Mouse (Mus musculus): Measurements from ENCODE around the gene Ttll7.

DNA sequence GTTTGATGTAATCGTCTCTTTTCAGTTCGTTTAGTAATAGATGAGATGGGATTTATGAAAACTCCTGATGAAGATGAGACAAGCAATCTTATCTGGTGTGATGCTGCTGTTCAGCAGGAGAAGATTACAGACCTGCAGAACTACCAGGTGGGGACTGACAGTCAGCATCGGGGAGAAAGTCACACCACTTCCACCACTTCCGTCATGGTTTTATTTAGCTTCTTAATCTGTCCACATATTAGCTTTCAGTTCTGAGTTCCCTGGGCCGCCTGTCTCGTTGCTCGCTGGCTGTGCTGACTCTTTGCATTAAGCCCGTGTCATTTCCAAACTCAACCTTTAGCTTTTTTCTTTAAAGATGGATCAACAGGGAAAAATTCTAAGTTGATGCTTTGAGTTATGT, 44.4 kb downstream of the Ttll7 start:
- TF ChIP-seq CTCF (IDR thresholded peaks at IDR 0.05; ENCODE audit: borderline replicate concordance, extremely low read depth, insufficient read depth, insufficient read length) (no peak), POLR2A (IDR thresholded peaks at IDR 0.05; ENCODE audit: borderline replicate concordance, extremely low read depth, insufficient read depth, insufficient read length, poor library complexity, severe bottlenecking) (no peak)

Data from brain, embryonic 14.5 days (tissue).